Mouse (Mus musculus): Measurements from ENCODE around the gene B3gntl1. TPM values are rescaled to one million over a fixed set of nuclear protein-coding genes. Genes with fewer than 3 reads are reported as not detected.
A peak's percentile ranks its signal among the peaks of the same experiment; 100 is the strongest.

The B3gntl1 gene
- total and polyA plus RNA-seq, 3 experiments, result 2.2 to 7.4 (median 4.9) TPM

DNA sequence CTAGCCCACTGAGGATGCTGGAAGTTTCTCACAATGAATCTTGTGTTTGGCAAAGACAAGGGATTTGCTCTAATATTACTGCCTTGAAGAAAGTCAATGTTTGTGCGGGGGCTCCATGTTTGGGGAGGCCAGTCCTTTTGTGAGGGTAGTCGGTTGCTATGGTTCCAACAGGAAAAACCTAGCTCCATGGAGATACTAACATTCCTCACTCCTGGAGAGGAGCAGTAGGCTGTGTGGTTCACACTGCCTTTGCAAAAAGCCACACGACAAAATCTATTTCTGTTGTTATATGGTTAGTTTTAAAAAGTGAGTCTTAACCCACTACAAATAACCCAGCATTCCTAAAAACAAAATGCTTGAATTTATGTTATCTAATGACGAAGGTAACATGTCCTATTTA is 19.3 kb downstream of the B3gntl1 start:
- Histone ChIP-seq H3K4me3 (ENCODE audit: low read depth, low read length) (no peak overlapping the region), H3K27me3 (ENCODE audit: insufficient read depth, low read length) (no peaks in the 10 kb centered on the region), H3K36me3 (replicated peaks) (peaks cover 66% of the 10 kb centered on the region), H3K9me3 (replicated peaks) (no peaks in the 10 kb centered on the region), H3K4me1 (ENCODE audit: insufficient read depth, low read depth, low read length) (0 out of 2 replicates have a peak, but pooled peaks cover 2% of the 10 kb centered on the region)
- ATAC-seq (ENCODE audit: extremely low read depth, insufficient number of reproducible peaks, low FRiP score, poor library complexity, severe bottlenecking) (no peak), DNase-seq (ENCODE audit: low spot score) (no peak)
- no peak for TF ChIP-seq TAL1 (conservative IDR thresholded peaks at IDR 0.05; ENCODE audit: low read depth, low read length)
- no peak for TF ChIP-seq POLR2AphosphoS5 (IDR thresholded peaks at IDR 0.05; ENCODE audit: insufficient replicate concordance, low read depth, low read length)
- no peak for TF ChIP-seq CTCF (IDR thresholded peaks at IDR 0.05; ENCODE audit: low read depth, low read length)

DNA sequence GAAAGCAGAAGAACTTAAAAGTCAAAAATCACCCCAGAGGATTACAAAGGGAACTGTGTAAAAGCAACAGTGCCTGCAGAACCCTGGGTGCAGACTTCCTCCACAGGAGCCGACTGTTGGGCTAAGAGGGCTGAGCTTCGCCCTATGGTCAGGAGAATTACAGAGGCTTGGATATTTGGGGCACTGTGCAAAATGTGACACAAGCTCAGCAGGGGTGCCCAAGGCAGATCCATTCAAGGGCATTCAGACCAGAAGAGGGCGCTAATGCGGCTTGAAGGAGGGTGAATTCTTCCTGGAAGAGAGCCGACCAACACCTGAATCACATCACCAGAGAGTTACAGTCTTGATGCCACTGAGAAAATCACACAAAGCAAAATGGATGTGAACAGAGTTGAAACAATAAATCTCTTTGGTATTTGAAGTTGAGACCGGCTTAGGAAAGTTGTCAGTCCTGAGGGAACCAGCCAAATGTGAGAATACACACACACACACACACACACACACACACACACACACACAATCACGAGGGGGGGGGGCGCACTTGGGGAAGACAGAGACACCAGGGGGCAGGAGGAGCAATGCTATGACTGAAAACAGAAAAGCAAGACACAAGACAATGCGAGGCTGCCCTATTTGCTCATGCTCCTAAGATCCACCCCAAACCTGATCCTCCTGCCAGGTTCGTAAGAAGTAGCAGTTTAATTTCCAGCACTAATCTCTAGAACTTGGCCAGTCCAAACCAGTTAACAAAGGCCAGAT is 20.2 kb downstream of the B3gntl1 start:
- Histone ChIP-seq H3K4me1 (ENCODE audit: insufficient read depth, low read depth, low read length) (0 out of 2 replicates have a peak, but pooled peaks cover 2% of the 10 kb centered on the region), H3K4me3 (ENCODE audit: low read depth, low read length) (no peak overlapping the region), H3K27me3 (ENCODE audit: insufficient read depth, low read length) (no peaks in the 10 kb centered on the region), H3K36me3 (replicated peaks) (peaks cover 69% of the 10 kb centered on the region), H3K9me3 (replicated peaks) (no peaks in the 10 kb centered on the region)
- no peak for TF ChIP-seq GATA2 (IDR thresholded peaks at IDR 0.05; ENCODE audit: borderline replicate concordance, low read depth, low read length)
- peak; percentile 19; the same call in 1 of the 2 replicates for TF ChIP-seq CTCF (IDR thresholded peaks at IDR 0.05; ENCODE audit: low read depth, low read length)
- DNase-seq (ENCODE audit: low spot score), result peak; percentile 13
- ATAC-seq (ENCODE audit: extremely low read depth, insufficient number of reproducible peaks, low FRiP score, poor library complexity, severe bottlenecking), result no peak

GRCm38 (mm10) chr11:121651983-121652382 is 21.0 kb downstream of the B3gntl1 start:
- ATAC-seq (ENCODE audit: extremely low read depth, insufficient number of reproducible peaks, low FRiP score, poor library complexity, severe bottlenecking) (no peak), DNase-seq (ENCODE audit: low spot score) (no peak)
- TF ChIP-seq CTCF (IDR thresholded peaks at IDR 0.05; ENCODE audit: low read depth, low read length) (no peak), GATA1 (IDR thresholded peaks at IDR 0.05; ENCODE audit: borderline replicate concordance, low read length) (no peak), POLR2AphosphoS5 (IDR thresholded peaks at IDR 0.05; ENCODE audit: insufficient replicate concordance, low read depth, low read length) (no peak), GATA2 (IDR thresholded peaks at IDR 0.05; ENCODE audit: borderline replicate concordance, low read depth, low read length) (no peak), TAL1 (conservative IDR thresholded peaks at IDR 0.05; ENCODE audit: low read depth, low read length) (no peak)
- H3K9me3 ChIP-seq (replicated peaks), result no peaks in the 10 kb centered on the region
- no peaks in the 10 kb centered on the region for H3K27me3 ChIP-seq (ENCODE audit: insufficient read depth, low read length)
- no peak overlapping the region for H3K4me3 ChIP-seq (ENCODE audit: low read depth, low read length)
- H3K4me1 ChIP-seq (ENCODE audit: insufficient read depth, low read depth, low read length), result 0 out of 2 replicates have a peak, but pooled peaks cover 2% of the 10 kb centered on the region
- H3K36me3 ChIP-seq (replicated peaks), result peaks cover 72% of the 10 kb centered on the region

GRCm38 (mm10) chr11:121651556-121651955 is 21.4 kb downstream of the B3gntl1 start:
- no peak overlapping the region for H3K4me3 ChIP-seq (ENCODE audit: low read depth, low read length)
- H3K36me3 ChIP-seq (replicated peaks), result peaks cover 73% of the 10 kb centered on the region
- no peak for TF ChIP-seq GATA1 (IDR thresholded peaks at IDR 0.05; ENCODE audit: borderline replicate concordance, low read length)
- TF ChIP-seq POLR2AphosphoS5 (IDR thresholded peaks at IDR 0.05; ENCODE audit: insufficient replicate concordance, low read depth, low read length), result no peak
- TF ChIP-seq GATA2 (IDR thresholded peaks at IDR 0.05; ENCODE audit: borderline replicate concordance, low read depth, low read length), result no peak
- no peak for TF ChIP-seq CTCF (IDR thresholded peaks at IDR 0.05; ENCODE audit: low read depth, low read length)
- TF ChIP-seq TAL1 (conservative IDR thresholded peaks at IDR 0.05; ENCODE audit: low read depth, low read length), result no peak
- H3K9me3 ChIP-seq (replicated peaks), result no peaks in the 10 kb centered on the region
- no peak for ATAC-seq (ENCODE audit: extremely low read depth, insufficient number of reproducible peaks, low FRiP score, poor library complexity, severe bottlenecking)
- no peak for DNase-seq (ENCODE audit: low spot score)
- peaks cover 2% of the 10 kb centered on the region; the same call in 1 of the 2 replicates for H3K4me1 ChIP-seq (ENCODE audit: insufficient read depth, low read depth, low read length)
- no peaks in the 10 kb centered on the region for H3K27me3 ChIP-seq (ENCODE audit: insufficient read depth, low read length)

GRCm38 (mm10) chr11:121650668-121651067 is 22.3 kb downstream of the B3gntl1 start:
- DNase-seq (ENCODE audit: low spot score), result no peak
- Histone ChIP-seq H3K27me3 (ENCODE audit: insufficient read depth, low read length) (no peaks in the 10 kb centered on the region), H3K36me3 (replicated peaks) (peaks cover 74% of the 10 kb centered on the region), H3K9me3 (replicated peaks) (no peaks in the 10 kb centered on the region), H3K4me3 (ENCODE audit: low read depth, low read length) (no peak overlapping the region), H3K4me1 (ENCODE audit: insufficient read depth, low read depth, low read length) (peaks cover 5% of the 10 kb centered on the region; the same call in 1 of the 2 replicates)
- TF ChIP-seq CTCF (IDR thresholded peaks at IDR 0.05; ENCODE audit: low read depth, low read length) (no peak), POLR2AphosphoS5 (IDR thresholded peaks at IDR 0.05; ENCODE audit: insufficient replicate concordance, low read depth, low read length) (no peak), GATA2 (IDR thresholded peaks at IDR 0.05; ENCODE audit: borderline replicate concordance, low read depth, low read length) (no peak), GATA1 (IDR thresholded peaks at IDR 0.05; ENCODE audit: borderline replicate concordance, low read length) (no peak), TAL1 (conservative IDR thresholded peaks at IDR 0.05; ENCODE audit: low read depth, low read length) (no peak)
- ATAC-seq (ENCODE audit: extremely low read depth, insufficient number of reproducible peaks, low FRiP score, poor library complexity, severe bottlenecking), result no peak

DNA sequence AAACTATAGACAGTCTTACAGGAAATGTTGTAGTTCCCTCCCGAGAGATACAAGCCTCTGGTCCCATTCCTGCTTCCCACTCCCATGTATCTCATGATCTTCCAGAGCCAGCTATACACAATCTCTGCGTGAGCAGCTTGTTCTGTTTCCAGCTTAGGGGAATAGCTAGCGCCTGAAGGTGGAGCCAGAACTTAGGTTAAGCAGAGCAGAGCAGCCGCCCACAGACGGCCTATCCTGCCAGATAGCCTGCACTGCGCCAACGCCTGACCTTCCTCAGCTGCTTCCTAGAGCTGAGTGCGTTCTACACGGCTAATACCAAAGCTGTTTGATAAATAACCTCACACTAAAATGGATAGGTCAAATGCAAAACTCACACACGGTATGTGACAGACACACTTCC is 23.1 kb downstream of the B3gntl1 start:
- H3K4me3 ChIP-seq (ENCODE audit: low read depth, low read length), result no peak overlapping the region
- peaks cover 72% of the 10 kb centered on the region for H3K36me3 ChIP-seq (replicated peaks)
- no peak for ATAC-seq (ENCODE audit: extremely low read depth, insufficient number of reproducible peaks, low FRiP score, poor library complexity, severe bottlenecking)
- H3K4me1 ChIP-seq (ENCODE audit: insufficient read depth, low read depth, low read length), result peaks cover 3% of the 10 kb centered on the region; the same call in 1 of the 2 replicates
- no peaks in the 10 kb centered on the region for H3K9me3 ChIP-seq (replicated peaks)
- no peaks in the 10 kb centered on the region for H3K27me3 ChIP-seq (ENCODE audit: insufficient read depth, low read length)
- DNase-seq (ENCODE audit: low spot score), result no peak
- TF ChIP-seq POLR2AphosphoS5 (IDR thresholded peaks at IDR 0.05; ENCODE audit: insufficient replicate concordance, low read depth, low read length) (no peak), CTCF (IDR thresholded peaks at IDR 0.05; ENCODE audit: low read depth, low read length) (no peak), TAL1 (conservative IDR thresholded peaks at IDR 0.05; ENCODE audit: low read depth, low read length) (no peak), GATA2 (IDR thresholded peaks at IDR 0.05; ENCODE audit: borderline replicate concordance, low read depth, low read length) (no peak), GATA1 (IDR thresholded peaks at IDR 0.05; ENCODE audit: borderline replicate concordance, low read length) (no peak)

Data from G1E (cell line).